Mouse (Mus musculus): ENCODE results near the gene Jag1. TPM values are rescaled to one million over a fixed set of nuclear protein-coding genes. Genes with fewer than 3 reads are reported as not detected.

The Jag1 gene
- polyA plus RNA-seq, 1 experiment from 2014 or later, result 27.8 TPM

DNA sequence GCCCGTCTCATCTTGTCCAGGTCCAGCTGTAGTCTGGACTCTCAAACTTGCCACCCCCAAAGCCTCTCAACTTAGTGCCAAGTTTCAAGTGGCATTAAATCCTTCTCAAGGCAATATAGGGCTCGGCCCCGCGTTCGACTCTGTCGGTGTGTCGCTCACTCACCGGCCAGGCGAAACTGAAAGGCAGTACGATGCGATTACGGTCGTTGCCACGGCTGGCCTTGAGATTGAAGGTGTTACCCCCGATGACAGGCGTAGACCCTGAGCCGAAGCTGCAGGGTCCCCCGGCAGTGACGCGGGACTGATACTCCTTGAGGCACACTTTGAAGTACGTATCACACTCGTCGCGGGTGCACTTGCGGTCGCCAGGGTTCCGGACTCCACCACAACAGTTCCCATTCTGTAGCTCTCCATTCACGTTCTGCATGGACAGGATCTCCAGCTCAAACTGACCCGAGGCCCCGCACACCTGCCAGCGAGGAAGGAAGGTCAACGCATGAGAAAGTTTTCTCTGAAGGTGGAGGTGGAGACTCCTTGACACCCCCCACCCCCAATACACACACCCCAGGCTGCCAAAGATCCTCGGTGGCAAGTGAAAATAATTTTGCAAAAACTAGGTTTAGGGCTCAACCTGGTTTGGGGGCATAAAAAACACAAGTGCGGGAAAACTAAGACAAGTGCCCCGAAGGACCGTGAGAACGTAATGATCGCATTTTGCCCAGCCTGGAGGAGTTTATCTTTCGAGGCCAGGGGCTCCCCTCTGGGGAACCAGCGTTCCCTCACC, 1.0 kb downstream of the Jag1 start:
- under 1% methylated on average over 40 of the region's 40 CpGs for WGBS
- peak overlapping the region; percentile 75 for H3K4me3 ChIP-seq
- H3K27ac ChIP-seq, result peak overlapping the region; percentile 99
- peak overlapping the region; percentile 87 for H3K4me2 ChIP-seq
- H3K9ac ChIP-seq, result peak overlapping the region; percentile 92
- H3K36me3 ChIP-seq, result no peaks in the 10 kb centered on the region
- no peaks in the 10 kb centered on the region for H3K27me3 ChIP-seq
- H3K4me1 ChIP-seq, result peaks cover 33% of the 10 kb centered on the region
- no peak for ATAC-seq (ENCODE audit: insufficient number of reproducible peaks, insufficient read depth, low FRiP score, low TSS enrichment, low read depth)
- H3K9me3 ChIP-seq, result no peaks in the 10 kb centered on the region

DNA sequence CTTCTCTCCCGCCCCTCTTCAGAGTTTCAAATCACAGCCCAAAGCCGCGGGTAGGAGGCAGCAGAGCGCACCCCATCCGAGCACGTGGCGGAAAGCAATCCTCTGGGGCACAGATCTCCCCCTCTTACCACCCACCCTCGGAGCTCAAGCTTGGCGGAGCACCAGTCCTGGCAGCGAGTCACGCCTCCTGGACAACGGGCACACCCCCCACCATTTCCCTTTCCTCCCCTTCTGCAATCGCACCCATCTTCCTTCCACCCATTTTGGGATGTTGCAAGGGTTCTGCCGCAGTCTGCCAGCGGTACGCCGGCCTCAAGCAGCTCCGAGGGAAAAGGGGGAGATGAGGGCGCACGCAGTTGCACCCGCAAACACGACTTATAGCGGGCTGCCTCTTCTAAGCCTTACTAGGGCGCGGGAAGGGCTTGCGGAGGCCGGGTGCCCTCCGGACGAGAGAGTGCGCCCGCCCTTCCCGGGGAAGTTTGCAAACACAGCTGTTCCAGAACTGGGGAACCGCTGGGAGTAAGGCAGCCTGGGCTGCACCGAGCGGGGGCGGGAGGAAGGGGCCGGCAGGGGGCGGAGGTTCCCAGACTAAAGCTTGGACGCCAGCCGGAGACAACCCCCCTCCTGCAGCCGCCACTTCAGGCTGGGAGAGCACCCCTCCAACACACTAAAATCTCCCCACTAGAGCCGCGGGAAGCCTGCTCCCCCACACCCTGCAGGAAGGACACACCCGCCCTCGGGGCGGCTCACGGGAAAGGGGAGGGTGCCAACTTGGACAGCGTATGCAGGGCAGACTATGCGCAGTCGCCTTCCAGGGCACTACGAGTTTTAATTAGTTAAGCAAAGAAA, 2.0 kb downstream of the Jag1 start:
- Histone ChIP-seq H3K36me3 (peaks cover 5% of the 10 kb centered on the region; the same call in 1 of the 2 replicates), H3K4me2 (peak overlapping the region; percentile 87), H3K4me3 (peak overlapping the region; percentile 75), H3K27ac (peak overlapping the region; percentile 99), H3K27me3 (peaks cover 3% of the 10 kb centered on the region; the same call in 1 of the 2 replicates), H3K9ac (peak overlapping the region; percentile 92), H3K4me1 (peaks cover 43% of the 10 kb centered on the region), H3K9me3 (no peaks in the 10 kb centered on the region)
- ATAC-seq (ENCODE audit: insufficient number of reproducible peaks, insufficient read depth, low FRiP score, low TSS enrichment, low read depth), result peak; percentile 56
- WGBS, result under 1% methylated on average over 51 of the region's 51 CpGs

DNA sequence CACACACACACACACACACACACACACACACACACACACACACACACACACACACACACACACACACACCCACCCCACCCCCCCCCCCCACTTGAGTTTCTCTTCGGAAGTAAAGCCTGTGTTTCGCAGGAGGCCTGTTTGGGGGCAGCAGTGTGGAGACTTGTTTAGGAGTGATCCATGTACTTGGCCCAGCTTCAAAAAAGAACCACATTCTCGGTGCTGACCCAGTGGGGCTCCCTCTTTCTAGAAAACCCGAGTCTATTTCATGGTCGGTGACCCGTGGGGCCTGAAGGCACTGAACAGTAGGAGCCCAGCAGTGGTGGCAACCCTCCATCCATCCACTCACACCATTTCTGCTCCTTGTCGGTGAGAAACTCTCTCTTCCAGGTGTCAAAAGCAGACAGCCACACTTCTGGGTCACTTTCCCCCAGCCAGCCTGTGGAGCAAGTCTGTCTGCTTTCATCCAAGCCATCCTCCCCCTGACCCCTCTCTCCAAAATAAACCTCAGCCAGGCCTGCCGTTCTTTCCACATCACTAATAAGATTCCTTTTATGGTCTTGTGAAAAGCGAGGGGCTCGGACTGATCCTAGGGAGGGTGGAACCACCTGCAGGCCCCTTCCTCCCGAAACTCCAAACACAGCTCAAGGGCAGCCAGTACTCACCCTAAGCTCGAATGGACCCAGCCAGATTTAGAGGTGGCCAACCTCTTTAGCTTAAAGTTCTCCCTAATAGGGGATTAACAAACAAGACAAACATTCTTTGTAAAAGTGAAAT, 3.0 kb downstream of the Jag1 start:
- 7% methylated on average over 12 of the region's 12 CpGs for WGBS
- Histone ChIP-seq H3K9ac (peak overlapping the region; percentile 92), H3K4me1 (peaks cover 51% of the 10 kb centered on the region), H3K9me3 (no peaks in the 10 kb centered on the region), H3K4me2 (peak overlapping the region; percentile 87), H3K4me3 (peak overlapping the region; percentile 75), H3K36me3 (peaks cover 6% of the 10 kb centered on the region; the same call in 1 of the 2 replicates), H3K27ac (peak overlapping the region; percentile 99), H3K27me3 (peaks cover 3% of the 10 kb centered on the region; the same call in 1 of the 2 replicates)
- ATAC-seq (ENCODE audit: insufficient number of reproducible peaks, insufficient read depth, low FRiP score, low TSS enrichment, low read depth), result no peak

DNA sequence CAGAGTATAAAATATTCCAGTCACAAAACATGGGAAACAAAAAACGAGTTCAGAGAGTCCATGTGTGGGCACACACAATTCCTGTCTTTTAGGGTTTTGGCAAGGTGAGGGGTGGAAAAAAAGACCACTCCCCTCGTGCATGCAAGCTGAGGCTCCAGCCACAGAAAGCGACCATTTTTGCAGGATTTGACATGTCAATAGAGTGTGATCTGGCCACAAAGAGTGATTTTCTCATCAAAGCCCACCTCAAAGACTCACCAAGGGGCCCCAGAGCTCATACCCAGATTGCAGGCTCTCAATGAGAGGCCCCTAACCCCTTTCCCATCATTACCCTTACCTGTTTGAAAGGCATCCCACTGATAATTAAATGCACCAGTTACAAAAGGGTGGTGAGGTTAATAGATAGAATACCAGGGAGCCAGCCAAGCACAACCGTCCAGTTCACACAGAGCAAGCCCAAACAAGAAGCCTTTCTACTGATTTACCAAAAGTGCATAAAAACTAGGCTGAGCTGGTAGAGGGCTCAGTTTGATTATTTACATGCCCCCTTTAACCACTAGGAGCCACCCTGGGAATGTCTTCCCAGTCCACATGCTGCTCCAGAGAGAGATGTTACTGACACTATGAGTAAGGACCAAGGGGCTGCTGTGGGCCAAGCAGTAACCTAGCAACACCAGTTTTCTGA, 6.1 kb downstream of the Jag1 start:
- Histone ChIP-seq H3K9me3 (no peaks in the 10 kb centered on the region), H3K27ac (no peak overlapping the region), H3K9ac (no peak overlapping the region), H3K27me3 (peaks cover 3% of the 10 kb centered on the region; the same call in 1 of the 2 replicates), H3K4me1 (peaks cover 68% of the 10 kb centered on the region), H3K4me3 (no peak overlapping the region), H3K4me2 (peak overlapping the region; percentile 87), H3K36me3 (peaks cover 19% of the 10 kb centered on the region)
- no peak for ATAC-seq (ENCODE audit: insufficient number of reproducible peaks, insufficient read depth, low FRiP score, low TSS enrichment, low read depth)
- 40% methylated on average over 4 of the region's 4 CpGs for WGBS

DNA sequence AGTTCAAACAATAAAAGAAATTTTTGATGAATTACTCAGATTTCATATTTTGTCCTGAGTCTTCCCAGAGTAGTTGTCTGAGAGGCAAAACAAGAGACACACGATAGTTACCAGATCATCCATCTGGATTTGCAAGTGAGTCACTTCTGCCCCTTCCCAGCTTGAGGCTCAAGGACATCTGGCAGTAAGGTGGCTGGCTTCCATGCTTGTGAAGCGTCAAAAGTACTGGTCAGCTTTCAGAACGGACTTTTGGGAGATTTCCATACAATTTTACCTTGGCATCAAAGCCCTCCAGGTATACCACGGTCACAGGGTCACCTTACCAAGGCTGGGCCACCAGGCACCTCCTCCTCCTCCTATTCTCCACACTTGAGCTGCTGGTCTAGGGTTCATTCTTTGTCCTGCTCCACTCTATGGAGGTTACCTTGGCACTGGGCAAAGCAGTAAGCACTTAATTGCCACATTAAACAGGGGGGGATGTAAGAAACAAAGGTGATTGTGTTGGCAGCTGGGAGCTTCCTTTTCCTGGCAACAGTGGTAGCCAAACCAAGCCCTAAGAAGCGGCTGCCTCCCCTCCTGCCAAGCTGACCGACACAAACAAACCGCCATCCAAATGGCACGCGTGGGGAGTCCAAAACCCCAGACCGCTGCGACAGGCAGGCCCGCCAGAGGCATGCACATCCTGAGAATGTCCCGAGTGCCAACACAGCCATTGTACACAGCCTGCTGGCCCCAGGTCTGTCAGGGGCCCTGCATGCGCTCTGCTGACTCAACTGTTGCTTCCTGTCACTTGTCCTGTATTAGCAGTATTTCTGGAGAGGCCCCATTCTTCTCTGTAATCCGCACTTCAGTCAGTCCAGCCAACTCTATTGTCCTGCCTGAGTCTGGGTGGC, 6.9 kb downstream of the Jag1 start:
- 55% methylated on average over 15 of the region's 15 CpGs for WGBS
- no peak for ATAC-seq (ENCODE audit: insufficient number of reproducible peaks, insufficient read depth, low FRiP score, low TSS enrichment, low read depth)
- no peaks in the 10 kb centered on the region for H3K9me3 ChIP-seq
- H3K36me3 ChIP-seq, result peaks cover 26% of the 10 kb centered on the region
- peaks cover 68% of the 10 kb centered on the region for H3K4me1 ChIP-seq
- peaks cover 3% of the 10 kb centered on the region; the same call in 1 of the 2 replicates for H3K27me3 ChIP-seq
- no peak overlapping the region for H3K27ac ChIP-seq
- H3K9ac ChIP-seq, result no peak overlapping the region
- H3K4me3 ChIP-seq, result no peak overlapping the region
- H3K4me2 ChIP-seq, result peak overlapping the region; percentile 87

DNA sequence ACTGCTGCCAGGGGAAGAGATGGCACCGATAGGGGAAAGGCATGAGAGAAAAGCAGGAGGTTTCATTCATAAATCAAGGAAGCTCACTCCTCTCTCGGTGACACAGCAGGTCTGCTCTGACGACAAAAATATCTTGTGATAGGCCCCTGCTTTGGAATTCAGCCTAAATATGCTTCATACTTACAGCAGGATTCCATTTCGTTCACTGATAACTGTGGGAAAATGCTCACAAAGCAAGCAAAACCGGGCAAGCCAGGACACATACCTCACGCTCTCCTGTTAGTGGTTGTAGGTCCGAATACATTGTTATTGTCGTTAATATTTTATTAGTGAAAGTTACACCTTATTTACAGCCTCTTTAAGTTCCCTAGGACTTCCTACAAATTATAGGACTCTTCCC, 8.5 kb downstream of the Jag1 start:
- Histone ChIP-seq H3K27me3 (peaks cover 3% of the 10 kb centered on the region; the same call in 1 of the 2 replicates), H3K4me1 (peaks cover 59% of the 10 kb centered on the region), H3K9ac (no peak overlapping the region), H3K9me3 (no peaks in the 10 kb centered on the region), H3K36me3 (peaks cover 41% of the 10 kb centered on the region), H3K4me2 (peak overlapping the region; percentile 31), H3K27ac (peak overlapping the region; percentile 64), H3K4me3 (no peak overlapping the region)
- no peak for ATAC-seq (ENCODE audit: insufficient number of reproducible peaks, insufficient read depth, low FRiP score, low TSS enrichment, low read depth)
- 49% methylated on average over 8 of the region's 8 CpGs for WGBS

DNA sequence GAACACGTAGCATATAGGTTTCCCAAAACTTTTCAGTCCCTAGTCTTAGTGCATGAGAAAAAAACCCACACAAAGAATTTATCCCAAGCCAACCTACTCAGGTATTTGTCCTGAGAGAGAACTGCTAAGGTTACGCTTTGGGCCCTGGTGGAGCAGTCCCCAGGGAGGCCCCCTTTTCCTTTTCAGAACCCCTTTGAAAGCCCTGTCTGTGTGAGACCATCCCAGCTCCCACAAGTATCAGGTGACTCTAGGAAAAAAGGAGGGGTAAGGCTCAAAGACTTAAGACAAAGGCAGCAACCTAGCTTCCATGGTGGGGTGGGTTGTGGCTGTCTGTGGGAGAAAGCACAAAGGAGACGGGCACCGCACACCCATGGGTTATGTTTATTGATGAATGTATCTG, 9.2 kb downstream of the Jag1 start:
- H3K4me2 ChIP-seq, result no peak overlapping the region; the same call in 1 of the 2 replicates
- WGBS, result 63% methylated on average over 4 of the region's 4 CpGs
- 0 out of 2 replicates have a peak overlapping the region, but pooled peaks have one; percentile 7 for H3K27ac ChIP-seq
- no peak overlapping the region for H3K4me3 ChIP-seq
- H3K9me3 ChIP-seq, result no peaks in the 10 kb centered on the region
- no peak for ATAC-seq (ENCODE audit: insufficient number of reproducible peaks, insufficient read depth, low FRiP score, low TSS enrichment, low read depth)
- H3K36me3 ChIP-seq, result peaks cover 45% of the 10 kb centered on the region
- peaks cover 52% of the 10 kb centered on the region for H3K4me1 ChIP-seq
- no peak overlapping the region for H3K9ac ChIP-seq
- peaks cover 3% of the 10 kb centered on the region; the same call in 1 of the 2 replicates for H3K27me3 ChIP-seq

DNA sequence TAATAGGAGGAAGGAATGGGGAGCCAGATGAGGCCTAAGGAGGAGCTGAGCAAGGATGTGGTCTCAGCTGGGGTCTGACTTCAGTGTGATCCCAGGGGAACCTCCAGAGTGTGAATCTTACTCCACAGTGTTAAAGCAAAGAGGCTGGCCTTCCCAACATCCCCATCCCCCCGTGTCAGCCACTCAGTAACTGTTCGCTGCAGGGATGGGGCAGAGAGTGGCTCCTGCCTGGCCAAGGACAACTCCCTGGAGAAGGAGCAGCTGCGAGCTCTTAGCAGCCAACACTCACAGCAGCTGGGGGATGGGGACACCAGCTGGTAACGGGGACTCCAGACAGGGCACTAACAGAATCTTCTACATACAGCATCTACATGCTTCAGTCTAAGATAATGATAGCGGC, 15.4 kb downstream of the Jag1 start:
- no peak for ATAC-seq (ENCODE audit: insufficient number of reproducible peaks, insufficient read depth, low FRiP score, low TSS enrichment, low read depth)
- H3K4me1 ChIP-seq, result peaks cover 40% of the 10 kb centered on the region
- no peaks in the 10 kb centered on the region for H3K9me3 ChIP-seq
- no peak overlapping the region for H3K27ac ChIP-seq
- no peaks in the 10 kb centered on the region for H3K27me3 ChIP-seq
- H3K4me2 ChIP-seq, result no peak overlapping the region
- no peak overlapping the region for H3K9ac ChIP-seq
- WGBS, result 45% methylated on average over 5 of the region's 5 CpGs
- no peak overlapping the region for H3K4me3 ChIP-seq
- H3K36me3 ChIP-seq, result peaks cover 73% of the 10 kb centered on the region

DNA sequence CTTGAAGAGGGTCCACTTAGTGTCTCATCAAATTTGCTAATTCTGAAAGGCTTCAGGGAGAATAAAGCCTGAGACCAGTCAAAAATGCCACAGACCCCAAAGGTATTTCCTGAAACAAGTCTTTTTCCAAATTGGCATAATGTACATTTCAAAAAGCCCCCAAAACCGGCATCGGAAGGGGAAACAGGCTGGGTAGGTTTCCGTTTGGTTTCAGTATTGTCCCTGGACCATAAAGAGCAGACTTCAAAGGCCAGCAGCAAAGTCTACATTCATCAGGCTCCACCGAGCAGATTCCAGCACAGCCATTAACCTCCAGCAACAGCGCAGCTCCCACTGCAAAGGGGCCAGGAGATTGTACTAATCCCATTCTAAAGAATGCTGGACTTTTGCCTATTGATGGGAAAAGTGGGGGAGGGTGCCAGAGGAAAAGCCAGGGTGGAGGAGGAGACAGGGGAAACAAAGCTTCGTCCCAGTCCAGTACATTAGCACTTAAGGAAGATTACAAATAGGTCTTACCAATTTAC, 17.2 kb downstream of the Jag1 start:
- Histone ChIP-seq H3K27me3 (no peaks in the 10 kb centered on the region), H3K9ac (no peak overlapping the region), H3K4me3 (no peak overlapping the region), H3K27ac (0 out of 2 replicates have a peak overlapping the region, but pooled peaks have one; percentile 22), H3K4me1 (peaks cover 46% of the 10 kb centered on the region), H3K9me3 (no peaks in the 10 kb centered on the region), H3K4me2 (no peak overlapping the region), H3K36me3 (peaks cover 69% of the 10 kb centered on the region)
- 18% methylated on average over 6 of the region's 6 CpGs for WGBS
- no peak for ATAC-seq (ENCODE audit: insufficient number of reproducible peaks, insufficient read depth, low FRiP score, low TSS enrichment, low read depth)

All from embryonic facial prominence, embryonic 13.5 days (tissue).